Comparison of ENCODE assay signal across 12 mouse cellular contexts in genomic region chr9:116340952-116341351, GRCm38 (mm10).
DNase-seq lines count a peak whose midpoint lies in the region; ATAC-seq and TF ChIP-seq lines count a peak whose summit lies in the region.
"Had no signal": no experiment of that assay in that cellular context is flagged by ENCODE, and none has a peak within 500 bp of the region (broad histone marks: within the 10 kb centered on the region; RNA-seq: fewer than 3 reads in every experiment).

No protein-coding gene starts in this region.

- H3K27ac ChIP-seq in heart, postnatal 0 days (ENCODE audit: low read depth): no peak overlapping the region
- no peak overlapping the region for H3K27ac ChIP-seq in lung, postnatal 0 days (ENCODE audit: low read length)
- H3K27ac ChIP-seq: forebrain, embryonic 13.5 days; heart, embryonic 10.5 days; macrophage; neural tube, embryonic 12.5 days had no signal

- TF ChIP-seq EP300 in heart, postnatal 0 days (IDR thresholded peaks at IDR 0.05; ENCODE audit: low read depth): no peak
- no peak for TF ChIP-seq EP300 in lung, postnatal 0 days (IDR thresholded peaks at IDR 0.05)

- H3K36me3 ChIP-seq in heart, postnatal 0 days (replicated peaks; ENCODE audit: control insufficient read depth, insufficient read depth, low read length): no peaks in the 10 kb centered on the region
- H3K36me3 ChIP-seq in lung, postnatal 0 days (ENCODE audit: insufficient read depth, low read length): no peaks in the 10 kb centered on the region
- H3K36me3 ChIP-seq in E14TG2a.4 (ENCODE audit: insufficient read depth, low read length): no peaks in the 10 kb centered on the region
- H3K36me3 ChIP-seq: heart, embryonic 10.5 days; neural tube, embryonic 12.5 days had no signal

- no peak overlapping the region for H3K9ac ChIP-seq in heart, postnatal 0 days (replicated peaks; ENCODE audit: low read depth, low read length)
- H3K9ac ChIP-seq in lung, postnatal 0 days (replicated peaks; ENCODE audit: low read depth): no peak overlapping the region
- H3K9ac ChIP-seq: forebrain, embryonic 13.5 days; neural tube, embryonic 12.5 days had no signal

- H3K4me3 ChIP-seq in heart, postnatal 0 days (ENCODE audit: low read depth, low read length): no peak overlapping the region
- H3K4me3 ChIP-seq in lung, postnatal 0 days (ENCODE audit: low read depth, low read length): no peak overlapping the region
- no peak overlapping the region for H3K4me3 ChIP-seq in lung, adult 2 months (replicated peaks; ENCODE audit: extremely low read depth, low read depth, low read length)
- no peak overlapping the region for H3K4me3 ChIP-seq in E14TG2a.4 (replicated peaks; ENCODE audit: low read length)
- H3K4me3 ChIP-seq: forebrain, embryonic 13.5 days; heart, embryonic 10.5 days; neural tube, embryonic 12.5 days had no signal

- no peak overlapping the region for H3K4me2 ChIP-seq in heart, postnatal 0 days (ENCODE audit: low read depth, low read length)
- no peak overlapping the region for H3K4me2 ChIP-seq in lung, postnatal 0 days (replicated peaks; ENCODE audit: low read depth, low read length)
- H3K4me2 ChIP-seq: forebrain, embryonic 13.5 days; neural tube, embryonic 12.5 days had no signal

- intact Hi-C loops in heart, postnatal 10 days (cut with DNase I): no loop called here

- TF ChIP-seq POLR2A in lung, adult 2 months (IDR thresholded peaks at IDR 0.05; ENCODE audit: borderline replicate concordance, extremely low read depth, low read depth, low read length): no peak

- H3K4me1 ChIP-seq in heart, postnatal 0 days (ENCODE audit: control insufficient read depth, insufficient read depth): no peaks in the 10 kb centered on the region
- H3K4me1 ChIP-seq in lung, postnatal 0 days (ENCODE audit: insufficient read depth, low read depth, low read length): no peaks in the 10 kb centered on the region
- H3K4me1 ChIP-seq in lung, adult 2 months (ENCODE audit: control insufficient read depth, insufficient read depth, low read length): peaks cover 3% of the 10 kb centered on the region; the same call in 1 of the 2 replicates
- peaks cover 4% of the 10 kb centered on the region; the same call in 1 of the 2 replicates for H3K4me1 ChIP-seq in E14TG2a.4 (replicated peaks; ENCODE audit: low read depth, low read length)
- H3K4me1 ChIP-seq: forebrain, embryonic 13.5 days; heart, embryonic 10.5 days; neural tube, embryonic 12.5 days had no signal

- DNase-seq in heart, postnatal 0 days (ENCODE audit: low spot score): no peak
- no peak for DNase-seq in heart, postnatal 10 days
- no peak for DNase-seq in lung, postnatal 0 days (ENCODE audit: low spot score)
- no peak for DNase-seq in lung, adult 2 months
- DNase-seq in thymus, postnatal 0 days (ENCODE audit: low spot score): peak; percentile 66
- DNase-seq in adrenal gland, postnatal 25 days: no peak
- no peak for DNase-seq in right cerebral cortex, adult 2 months (ENCODE audit: low spot score in 2 of 2)

- no peaks in the 10 kb centered on the region for H3K27me3 ChIP-seq in heart, postnatal 0 days (ENCODE audit: control insufficient read depth, insufficient read depth, low read length)
- no peaks in the 10 kb centered on the region for H3K27me3 ChIP-seq in lung, postnatal 0 days (replicated peaks; ENCODE audit: insufficient read depth, low read length)
- no peaks in the 10 kb centered on the region for H3K27me3 ChIP-seq in E14TG2a.4 (ENCODE audit: insufficient read depth, low read length)
- H3K27me3 ChIP-seq: forebrain, embryonic 13.5 days; neural tube, embryonic 12.5 days had no signal

- TF ChIP-seq CTCF in heart, postnatal 0 days (IDR thresholded peaks at IDR 0.05; ENCODE audit: low read depth): peak; percentile 34
- TF ChIP-seq CTCF in lung, postnatal 0 days (IDR thresholded peaks at IDR 0.05): peak; percentile 60
- no peak for TF ChIP-seq CTCF in lung, adult 2 months (IDR thresholded peaks at IDR 0.05; ENCODE audit: insufficient read depth, low read length)
- TF ChIP-seq CTCF in E14TG2a.4 (conservative IDR thresholded peaks at IDR 0.05; ENCODE audit: low read length): peak; percentile 57

- no peak for ATAC-seq in heart, postnatal 0 days (ENCODE audit: insufficient read depth, low read depth)
- no peak for ATAC-seq in lung, postnatal 0 days
- ATAC-seq: forebrain, embryonic 13.5 days had no signal

- H3K9me3 ChIP-seq in heart, postnatal 0 days (replicated peaks; ENCODE audit: control insufficient read depth, low read length): 0 out of 2 replicates have a peak, but pooled peaks cover 3% of the 10 kb centered on the region
- no peaks in the 10 kb centered on the region for H3K9me3 ChIP-seq in lung, postnatal 0 days (ENCODE audit: low read length)
- peaks cover 8% of the 10 kb centered on the region; the same call in 1 of the 2 replicates for H3K9me3 ChIP-seq in E14TG2a.4 (ENCODE audit: low read length)
- H3K9me3 ChIP-seq: forebrain, embryonic 13.5 days; heart, embryonic 10.5 days; neural tube, embryonic 12.5 days had no signal
